8 mouse cellular contexts compared by ENCODE assay signal in genomic region chr6:83134951-83135513, GRCm38 (mm10). TPM values are rescaled to one million over a fixed set of nuclear protein-coding genes. Genes with fewer than 3 reads are reported as not detected.
DNase-seq lines count a peak whose midpoint lies in the region; ATAC-seq and TF ChIP-seq lines count a peak whose summit lies in the region.

Gene Rtkn, plus strand, starts transcription at chr6:83135463.

- peak within 1 kb of the TSS; percentile 92 for H3K4me3 ChIP-seq in gastrocnemius, adult 2 months
- H3K4me3 ChIP-seq in ES-E14 (ENCODE audit: insufficient read depth in 1 of 2, low read depth in 1 of 2, low read length in 2 of 2, poor library complexity in 1 of 2, severe bottlenecking in 1 of 2) = peak within 1 kb of the TSS; percentile 26 to 54; a peak in 3 of 4 replicates
- peak within 1 kb of the TSS; percentile 62 for H3K4me3 ChIP-seq in kidney, embryonic 16.5 days (ENCODE audit: low read length)
- peak within 1 kb of the TSS; percentile 74 for H3K4me3 ChIP-seq in midbrain, embryonic 10.5 days

- no peak for DNase-seq in gastrocnemius, adult 2 months
- DNase-seq in gastrocnemius, adult 18-20 months (ENCODE audit: low spot score) = no peak
- no peak for DNase-seq in ES-E14 (ENCODE audit: low read depth, low spot score)
- DNase-seq in gastrocnemius, postnatal 14 days = no peak
- DNase-seq in midbrain, embryonic 10.5 days (ENCODE audit: low spot score) = no peak
- DNase-seq in ovary, adult 18-20 months (ENCODE audit: low spot score) = no peak
- no peak for DNase-seq in right cerebral cortex, postnatal 25 days

- H3K9me3 ChIP-seq in ES-E14 (ENCODE audit: control insufficient read depth, insufficient read depth, low read depth, low read length) = no peaks in the 10 kb centered on the region
- no peaks in the 10 kb centered on the region for H3K9me3 ChIP-seq in kidney, embryonic 16.5 days (ENCODE audit: low read length)
- H3K9me3 ChIP-seq in midbrain, embryonic 10.5 days (replicated peaks) = no peaks in the 10 kb centered on the region

- WGBS in kidney, embryonic 16.5 days = 53% methylated on average over 7 of the region's 7 CpGs
- WGBS in midbrain, embryonic 10.5 days = 60% methylated on average over 7 of the region's 7 CpGs

- intact Hi-C loops in gastrocnemius, adult 2 months (cut with DNase I) = no loop called here
- intact Hi-C loops in gastrocnemius, postnatal 14 days (cut with DNase I; ENCODE audit: low total_unique reads) = no loop called here

- no peaks in the 10 kb centered on the region for H3K27me3 ChIP-seq in kidney, embryonic 16.5 days (ENCODE audit: insufficient read depth, low read length)
- H3K27me3 ChIP-seq in midbrain, embryonic 10.5 days (ENCODE audit: low read depth, poor library complexity, severe bottlenecking) = peaks cover 17% of the 10 kb centered on the region

- H3K4me1 ChIP-seq in ES-E14 (ENCODE audit: control insufficient read depth in 2 of 2, insufficient read depth in 2 of 2, low read length in 2 of 2, poor library complexity in 1 of 2) = peaks cover 3 to 10% of the 10 kb centered on the region in 2 experiments; a peak in 2 of 4 replicates
- H3K4me1 ChIP-seq in kidney, embryonic 16.5 days (ENCODE audit: insufficient read depth, low read length) = peaks cover 48% of the 10 kb centered on the region
- peaks cover 52% of the 10 kb centered on the region for H3K4me1 ChIP-seq in midbrain, embryonic 10.5 days

- TF ChIP-seq CTCF in gastrocnemius, adult 2 months (IDR thresholded peaks at IDR 0.05) = no peak

- H3K4me2 ChIP-seq in kidney, embryonic 16.5 days (replicated peaks; ENCODE audit: low read depth, low read length) = peak within 1 kb of the TSS; percentile 69

- H3K36me3 ChIP-seq in ES-E14 (ENCODE audit: control insufficient read depth, insufficient read depth, low read length, poor library complexity, severe bottlenecking) = no peaks in the 10 kb centered on the region
- H3K36me3 ChIP-seq in kidney, embryonic 16.5 days (ENCODE audit: insufficient read depth, low read length) = no peaks in the 10 kb centered on the region
- H3K36me3 ChIP-seq in midbrain, embryonic 10.5 days = peaks cover 6% of the 10 kb centered on the region

- no peak for ATAC-seq in kidney, embryonic 16.5 days (ENCODE audit: low FRiP score, low TSS enrichment)

- no peak within 1 kb of the TSS for H3K9ac ChIP-seq in ES-E14 (ENCODE audit: insufficient read depth, low read depth, low read length, poor library complexity, severe bottlenecking)
- H3K9ac ChIP-seq in kidney, embryonic 16.5 days (replicated peaks; ENCODE audit: low read length) = peak within 1 kb of the TSS; percentile 97

- in situ Hi-C loops in ES-E14 (cut with MboI; ENCODE audit: low sequenced_read_pairs in 2 of 2, unreplicated experiment in 2 of 2) = no loop called here

- H3K27ac ChIP-seq in gastrocnemius, adult 2 months = peak within 1 kb of the TSS; percentile 99
- no peak within 1 kb of the TSS for H3K27ac ChIP-seq in ES-E14 (ENCODE audit: insufficient read depth, low read depth, low read length, poor library complexity, severe bottlenecking)
- peak within 1 kb of the TSS; percentile 100 for H3K27ac ChIP-seq in kidney, embryonic 16.5 days (ENCODE audit: low read length)
- peak within 1 kb of the TSS; percentile 100 for H3K27ac ChIP-seq in midbrain, embryonic 10.5 days (replicated peaks)

TF ChIP-seq in ES-E14, 5 proteins besides CTCF, POLR2A, EP300 and RAD21:
- no peak for TF ChIP-seq HCFC1 (IDR thresholded peaks at IDR 0.05; ENCODE audit: borderline replicate concordance, insufficient read depth, low read length)
- TF ChIP-seq MAFK (IDR thresholded peaks at IDR 0.05; ENCODE audit: insufficient read depth, low read depth, low read length) = no peak
- no peak for TF ChIP-seq ZC3H11A (IDR thresholded peaks at IDR 0.05; ENCODE audit: borderline replicate concordance, low read depth, low read length)
- TF ChIP-seq CHD2 (IDR thresholded peaks at IDR 0.05; ENCODE audit: low read depth, low read length) = no peak
- no peak for TF ChIP-seq ZNF384 (IDR thresholded peaks at IDR 0.05; ENCODE audit: low read depth, low read length)

RNA-seq across cellular contexts. Expression of gene Rtkn, which starts in this region (rescaled TPM):
- 10 to 100 TPM; 12.2 to 15.3 TPM for total RNA-seq in gastrocnemius, adult 2 months (2021)
- total RNA-seq in gastrocnemius, adult 18-20 months (2021) = 10 to 100 TPM in 1 of 2 experiments, 1 to 10 TPM in 1; 9.3 to 11.7 TPM
- 20.0 and 32.4 TPM in 2 replicates for total RNA-seq in ES-E14 (2012; rRNA removed)
- 10 to 100 TPM; 13.0 to 16.5 TPM for total RNA-seq in gastrocnemius, postnatal 14 days (2021)
- polyA plus RNA-seq in kidney, embryonic 16.5 days (2015; fragmentation: Nextera tagmentation; extraction: Ambion mirVana) = 43.0 and 43.9 TPM in 2 replicates
- 35.3 and 39.7 TPM in 2 replicates for polyA plus RNA-seq in midbrain, embryonic 10.5 days (2016; fragmentation: Nextera tagmentation; extraction: Ambion mirVana)

Comparison
In these comparisons a context has a peak if more than half of its experiments do, and no peak if none do; other contexts are left out.
1. H3K4me3 ChIP-seq: peak in every context shown above with its lines; median percentile 92 in gastrocnemius, adult 2 months; 74 in midbrain, embryonic 10.5 days; 62 in kidney, embryonic 16.5 days; 40 in ES-E14.